Mouse (Mus musculus) erythroblast, adult 5-6 weeks (primary cell): ENCODE measurements around the gene Fam129b. TPM values are rescaled to one million over a fixed set of nuclear protein-coding genes. Genes with fewer than 3 reads are reported as not detected.

ENCODE experiments used
- ATAC-seq: replicated peaks from 2 replicates; pipeline ENCODE4 v1.8.0; 2016; ENCODE audit warnings: moderate number of reproducible peaks, mild to moderate bottlenecking, moderate TSS enrichment, inconsistent platforms; ENCODE audit not compliant: poor library complexity, low FRiP score, severe bottlenecking
- total RNA-seq, 2 experiments: library from RNA; stranded (forward) in 1 of 2; stranded (reverse) in 1 of 2; fragments of 150-400 nt in 1 of 2; fragments of 200-764, 138-1000 nt in 1 of 2; gene quantifications; 2 replicates each; pipeline versions ENCODE4 v1.2.3 to v1.2.4; 2015 to 2017; ENCODE audit warnings: low replicate concordance in 2 of 2

The Fam129b gene
- total RNA-seq, 2 experiments from 2014 or later: 5.6 to 5.8 TPM

- no peak for ATAC-seq
Observed at GRCm38 (mm10) chr2:32888029-32888428, 12.1 kb downstream of the Fam129b start.

- no peak for ATAC-seq
Observed at GRCm38 (mm10) chr2:32888551-32888950, 12.6 kb downstream of the Fam129b start.

DNA sequence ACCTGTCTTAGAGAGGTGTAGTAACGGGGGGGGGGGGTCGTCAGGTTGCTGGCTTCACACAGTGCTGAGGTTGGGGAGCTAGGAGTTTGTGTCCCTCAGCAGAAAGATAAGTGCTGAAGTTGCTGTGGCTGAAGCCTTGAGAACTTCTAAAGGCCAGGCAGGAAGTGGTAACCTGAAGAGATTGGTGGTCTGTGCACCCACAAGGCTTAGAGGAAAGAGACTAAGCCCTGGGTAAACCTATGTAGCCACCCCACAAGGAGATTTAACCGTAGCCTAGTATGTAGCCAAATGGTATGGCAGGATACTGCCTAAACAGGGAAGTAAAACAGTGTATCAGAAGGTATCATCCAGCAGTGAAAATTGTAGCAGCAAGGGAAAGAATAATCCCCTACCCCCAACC lies 14.4 kb downstream of the Fam129b start:
- ATAC-seq: no peak

DNA sequence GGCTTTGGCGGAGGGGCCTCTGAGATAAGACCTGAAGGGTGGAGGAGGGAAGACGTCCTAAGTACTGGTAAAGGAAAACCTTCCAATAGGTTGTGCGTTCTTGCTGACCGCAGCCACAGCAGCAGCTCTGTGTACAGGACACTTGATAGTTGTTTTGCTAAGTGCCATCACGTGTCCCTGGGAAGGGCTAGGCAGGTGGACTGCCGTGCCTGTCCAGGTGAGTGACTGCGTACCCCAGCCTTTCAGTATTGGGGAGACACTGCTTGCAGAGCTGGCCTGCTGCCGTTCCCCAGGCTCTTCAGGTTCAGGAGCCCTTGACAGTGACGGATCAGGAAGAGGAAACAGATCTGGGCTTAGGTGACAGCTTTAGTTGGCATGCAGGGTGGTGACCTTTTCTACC lies 15.4 kb downstream of the Fam129b start:
- no peak for ATAC-seq

DNA sequence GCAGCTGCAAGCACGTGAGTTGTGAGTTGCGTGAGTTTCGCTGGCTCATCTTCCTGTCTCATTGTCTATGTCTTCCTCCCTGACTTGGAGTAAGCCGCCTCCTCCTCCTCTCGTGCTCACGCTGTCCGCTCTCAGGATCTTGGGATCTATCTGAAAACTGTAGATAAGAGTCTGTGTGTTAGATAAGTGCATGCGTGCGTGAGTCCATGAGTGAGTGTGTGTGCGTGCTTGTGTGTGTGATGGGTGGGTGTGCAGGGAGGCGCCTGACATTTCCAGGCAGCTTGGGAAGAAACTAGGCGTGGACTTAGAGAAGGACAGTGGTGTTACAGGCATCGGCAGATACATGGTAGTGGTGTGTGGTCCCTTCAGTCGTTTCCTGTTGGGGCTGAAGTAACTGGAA lies 16.6 kb downstream of the Fam129b start:
- ATAC-seq: no peak

GRCm38 (mm10) chr2:32894097-32894496 lies 18.2 kb downstream of the Fam129b start:
- ATAC-seq: no peak

DNA sequence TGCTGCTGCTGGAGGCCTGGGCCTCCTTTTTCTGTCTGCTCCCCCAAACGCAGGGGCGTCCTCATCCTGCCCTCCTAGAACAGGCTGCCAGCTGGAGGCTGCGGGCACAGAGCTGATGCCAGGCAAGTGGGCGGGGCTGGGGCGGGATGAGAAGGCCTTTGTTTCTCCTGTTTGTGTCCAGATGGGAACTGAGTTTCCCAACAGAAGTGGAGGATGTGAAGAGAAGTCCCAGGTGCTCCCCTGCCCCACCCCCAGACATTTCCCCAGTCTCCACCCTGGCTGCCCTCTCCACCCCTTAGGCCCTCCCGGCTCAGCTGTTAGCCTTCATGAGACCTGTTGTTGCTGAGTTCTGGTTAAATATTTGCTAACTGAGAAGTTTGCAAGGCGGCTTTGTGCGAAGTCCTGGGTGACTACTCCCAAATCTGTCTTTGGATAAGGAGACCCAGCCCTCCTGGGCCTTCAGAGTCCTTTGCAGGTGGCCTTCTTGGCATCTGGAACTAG lies 19.7 kb downstream of the Fam129b start:
- ATAC-seq: no peak

GRCm38 (mm10) chr2:32896507-32897147 lies 20.7 kb downstream of the Fam129b start:
- ATAC-seq: no peak

GRCm38 (mm10) chr2:32898983-32899382 lies 23.1 kb downstream of the Fam129b start:
- ATAC-seq: no peak

DNA sequence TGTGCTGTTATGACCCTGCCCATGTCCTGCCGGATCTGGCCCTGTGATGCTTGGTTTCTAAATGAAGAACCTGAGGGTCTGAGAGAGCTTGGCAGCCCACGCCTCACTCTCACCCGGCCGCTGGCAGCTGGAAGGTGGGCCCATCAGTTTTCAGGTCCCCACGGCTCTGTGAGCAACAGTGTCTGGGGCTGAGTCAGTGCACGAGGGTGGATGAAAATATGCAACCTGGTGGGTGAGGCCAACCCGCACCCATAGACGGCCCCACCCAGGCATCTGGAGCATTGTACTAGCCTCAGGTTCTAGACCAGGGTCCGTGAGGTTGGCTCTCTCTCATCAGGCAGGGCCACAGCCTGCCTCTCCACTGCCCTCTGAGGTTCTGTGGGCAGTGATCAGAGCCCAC lies 26.2 kb downstream of the Fam129b start:
- no peak for ATAC-seq

- no peak for ATAC-seq
Observed at GRCm38 (mm10) chr2:32903470-32903869, 27.6 kb downstream of the Fam129b start.

DNA sequence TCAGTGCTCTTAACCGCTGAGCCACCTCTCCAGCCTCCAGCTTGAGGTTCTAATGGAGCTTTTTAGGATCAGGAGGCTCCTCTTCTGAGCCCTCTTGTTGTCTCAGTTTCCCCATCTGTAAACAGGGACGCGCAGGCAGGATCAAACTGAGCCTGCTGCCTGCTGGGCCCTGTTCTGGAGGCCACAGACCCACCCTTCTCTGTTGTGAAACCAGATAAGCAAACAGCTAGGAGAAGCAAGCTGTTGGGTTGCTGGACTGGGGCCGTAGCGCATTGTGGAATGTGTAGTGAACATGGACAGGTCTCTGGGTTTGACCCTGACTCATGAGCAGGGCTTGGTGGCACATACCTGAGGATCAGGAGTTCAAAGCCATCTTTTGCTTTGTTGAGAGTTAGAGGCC lies 28.7 kb downstream of the Fam129b start:
- no peak for ATAC-seq

DNA sequence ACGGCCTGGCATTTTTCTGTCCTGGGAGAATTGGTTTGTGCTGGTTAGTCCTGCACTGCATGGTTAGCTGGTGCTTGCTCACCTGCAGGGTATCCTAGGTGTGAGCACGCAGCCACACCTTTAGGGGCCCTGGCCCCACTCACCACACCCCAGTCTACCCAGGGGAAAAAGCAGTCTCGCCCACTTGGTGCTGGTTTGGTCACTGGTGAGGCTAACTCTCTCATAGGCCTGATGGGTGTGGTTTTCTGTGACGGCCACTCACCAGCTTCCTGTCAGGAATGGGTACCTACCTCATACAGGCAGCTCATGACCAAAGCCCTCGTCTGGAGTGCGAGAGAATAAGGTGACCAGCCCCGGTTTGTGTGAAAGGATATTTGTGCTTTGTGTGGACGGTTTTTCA lies 29.4 kb downstream of the Fam129b start:
- ATAC-seq: no peak

- ATAC-seq: no peak
Observed at GRCm38 (mm10) chr2:32907442-32907841, 31.5 kb downstream of the Fam129b start.

- no peak for ATAC-seq
Observed at GRCm38 (mm10) chr2:32908272-32908671, 32.4 kb downstream of the Fam129b start.

- ATAC-seq: no peak
Observed at GRCm38 (mm10) chr2:32908796-32909195, 32.9 kb downstream of the Fam129b start.

DNA sequence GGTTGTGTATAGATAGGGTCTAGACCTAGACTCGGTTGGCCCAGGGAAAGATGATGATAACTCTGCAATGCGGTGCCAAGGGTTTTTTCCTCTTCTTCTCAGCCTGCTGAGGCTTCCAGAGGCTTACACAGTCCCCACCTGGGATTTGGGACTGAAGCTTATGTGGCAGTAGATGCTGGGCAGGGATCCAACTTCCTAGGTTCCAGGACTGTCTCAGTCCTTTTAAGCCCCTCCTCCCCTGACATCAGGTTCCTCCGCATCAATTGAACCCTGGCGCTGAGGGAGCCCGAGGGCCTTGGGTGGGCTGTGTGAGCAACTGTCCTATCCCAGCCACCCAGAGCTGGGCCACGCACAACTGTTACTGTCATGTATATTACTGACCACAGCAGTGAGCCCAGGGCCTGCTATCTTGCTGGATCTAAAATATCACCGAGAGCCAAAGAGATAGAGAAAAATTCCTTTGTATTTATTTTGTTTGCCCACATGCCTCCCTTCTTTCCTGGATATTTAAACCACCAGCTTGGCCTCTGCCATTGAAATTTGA lies 35.8 kb downstream of the Fam129b start:
- ATAC-seq: no peak

DNA sequence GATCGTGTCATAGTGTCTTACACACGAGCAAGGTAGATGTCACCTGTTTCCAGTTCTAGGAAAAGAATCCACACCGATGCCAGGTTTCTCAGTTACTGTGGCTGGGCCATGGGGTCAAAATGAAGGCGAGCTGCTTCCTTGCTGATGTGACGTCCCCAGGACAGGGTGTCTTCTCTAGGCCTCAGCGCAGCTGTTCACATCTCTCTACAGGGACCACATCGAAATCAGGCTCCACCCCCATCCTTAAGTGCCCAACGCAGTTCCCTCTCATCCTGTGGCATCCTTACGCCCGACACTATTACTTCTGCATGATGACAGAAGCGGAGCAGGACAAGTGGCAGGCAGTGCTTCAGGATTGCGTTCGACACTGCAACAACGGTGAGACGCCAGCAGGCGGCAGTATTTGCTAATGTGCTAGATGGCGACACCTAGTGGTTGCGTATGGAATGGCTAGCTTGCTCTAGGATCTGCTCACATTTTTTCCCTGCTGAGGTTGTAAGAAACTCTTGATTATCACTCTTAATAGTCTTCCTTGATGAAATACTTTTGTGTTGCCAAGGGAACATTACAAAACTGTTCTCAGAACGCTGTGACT lies 36.4 kb downstream of the Fam129b start:
- ATAC-seq: peak; percentile 83

DNA sequence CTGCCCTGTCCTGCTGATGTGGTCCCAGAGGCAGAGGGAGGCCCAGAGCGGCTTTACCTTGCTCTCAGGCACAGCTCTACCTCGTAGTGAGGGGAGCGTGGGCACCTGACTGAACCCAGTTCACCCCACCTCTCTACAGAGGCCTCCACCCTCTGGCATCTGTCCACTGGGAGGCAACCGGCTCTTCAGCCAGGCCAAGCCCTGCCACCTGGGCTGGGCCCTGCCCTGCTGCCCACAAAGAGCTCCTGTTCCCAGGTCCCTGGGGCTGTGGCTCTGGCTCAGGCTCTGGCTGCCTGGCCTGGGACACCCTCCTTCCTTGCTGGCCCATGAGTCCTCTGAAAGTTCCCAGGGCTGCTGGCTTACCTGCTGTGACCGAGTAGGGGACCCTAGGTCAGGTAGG lies 38.4 kb downstream of the Fam129b start:
- ATAC-seq: no peak

DNA sequence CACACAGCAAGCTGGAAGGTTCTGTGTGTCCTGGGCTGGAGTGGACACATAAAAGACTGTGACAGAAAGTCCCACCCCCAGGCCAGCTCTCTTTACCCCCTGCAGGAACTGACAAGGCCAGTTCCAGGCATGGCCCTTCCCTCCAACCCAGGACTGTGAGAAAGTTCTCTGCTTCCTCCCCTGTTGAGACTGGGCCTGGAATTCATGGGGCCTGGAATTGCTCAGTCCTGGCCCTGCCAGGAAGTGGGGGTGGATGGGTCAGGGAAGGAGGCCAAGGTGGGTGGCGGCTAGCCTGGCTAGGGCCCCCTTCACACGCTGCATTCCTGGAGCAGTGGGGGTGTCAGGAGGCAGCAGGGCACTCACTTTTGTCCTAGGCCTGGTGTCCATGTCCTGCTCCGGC lies 39.0 kb downstream of the Fam129b start:
- ATAC-seq: no peak

DNA sequence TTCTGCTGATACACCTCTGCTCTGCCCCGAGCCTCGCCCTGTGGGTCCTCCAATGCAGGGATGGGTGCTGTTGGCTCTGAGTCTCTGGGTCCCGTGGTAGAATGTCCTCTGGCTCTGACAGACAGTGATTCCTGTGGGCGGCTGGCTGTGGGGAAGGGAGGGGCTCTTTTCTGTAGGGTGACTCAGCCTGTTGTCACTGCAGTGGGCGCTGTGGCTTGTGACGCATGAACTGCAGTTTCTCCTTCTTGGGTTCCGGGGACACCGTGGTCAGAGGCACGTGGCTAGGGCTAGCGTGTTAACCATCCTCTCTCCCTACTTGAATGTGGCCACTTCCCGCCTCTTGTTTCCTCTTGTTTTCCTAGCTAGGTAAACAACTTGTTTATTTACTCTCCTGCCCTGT lies 41.6 kb downstream of the Fam129b start:
- ATAC-seq: no peak
